ENCODE assay signal across 1 mouse cellular context in genomic region chr7:139967175-139967574, GRCm38 (mm10).
TF ChIP-seq lines count a peak whose summit lies in the region.

No protein-coding gene starts in this region.

TF ChIP-seq in CH12.LX, 34 proteins besides CTCF, POLR2A, EP300 and RAD21 (continued from another document):
- TF ChIP-seq GABPA (IDR thresholded peaks at IDR 0.05; ENCODE audit: insufficient replicate concordance, low read depth, low read length) (no peak), NELFE (IDR thresholded peaks at IDR 0.05; ENCODE audit: low read depth, low read length) (no peak), ZMIZ1 (IDR thresholded peaks at IDR 0.05; ENCODE audit: low read depth, low read length) (peak; percentile 56; the same call in 1 of the 2 replicates), CHD1 (IDR thresholded peaks at IDR 0.05; ENCODE audit: low read depth, low read length) (peak; percentile 64; the same call in 1 of the 2 replicates), ZKSCAN1 (IDR thresholded peaks at IDR 0.05; ENCODE audit: borderline replicate concordance, low read depth, low read length) (no peak), PAX5 (IDR thresholded peaks at IDR 0.05; ENCODE audit: low read length) (no peak), RCOR1 (conservative IDR thresholded peaks at IDR 0.05; ENCODE audit: low read depth, low read length) (no peak), IRF4 (IDR thresholded peaks at IDR 0.05; ENCODE audit: low read depth, low read length) (no peak), MAX (IDR thresholded peaks at IDR 0.05; ENCODE audit: low read length) (no peak), KAT2A (IDR thresholded peaks at IDR 0.05; ENCODE audit: insufficient replicate concordance, low read length) (no peak), MXI1 (IDR thresholded peaks at IDR 0.05; ENCODE audit: low read depth, low read length) (no peak), MAZ (IDR thresholded peaks at IDR 0.05; ENCODE audit: low read depth, low read length) (no peak)
